Mouse (Mus musculus) olfactory bulb, adult 2 months (tissue): ENCODE data around the gene Ggt6. TPM values are rescaled to one million over a fixed set of nuclear protein-coding genes. Genes with fewer than 3 reads are reported as not detected.

Source experiments
- H3K27ac ChIP-seq: fragments of 200-500 bp; 2 replicates; pipeline ENCODE4 v1.5.1; 2012; ENCODE audit warnings: low read depth, low read length; ENCODE audit not compliant: insufficient read depth
- H3K4me1 ChIP-seq: fragments of 200-500 bp; 2 replicates; pipeline ENCODE4 v1.6.1; 2012; ENCODE audit warnings: low read length; ENCODE audit not compliant: control insufficient read depth, insufficient read depth
- H3K4me3 ChIP-seq: fragments of 200-500 bp; 2 replicates; pipeline ENCODE4 v1.5.1; 2012; ENCODE audit warnings: mild to moderate bottlenecking, low read depth, low read length, moderate library complexity; ENCODE audit not compliant: insufficient read depth
- CTCF ChIP-seq: fragments of 200-500 bp; IDR thresholded peaks from 2 replicates; pipeline ENCODE4 v1.5.1; 2012; ENCODE audit warnings: low read depth, mild to moderate bottlenecking, low read length, moderate library complexity; ENCODE audit not compliant: insufficient read depth
- POLR2A ChIP-seq: fragments of 200-500 bp; IDR thresholded peaks from 2 replicates; pipeline ENCODE4 v1.6.1; 2012; ENCODE audit warnings: mild to moderate bottlenecking, low read depth, low read length, moderate library complexity; ENCODE audit not compliant: insufficient read depth
- WGBS: fragments of 180-500 bp; shearing (Covaris S2); methylation state at CpG from one replicate; pipeline ENCODE4 v1.1.7; 2018; 5-methylcytosine and 5-hydroxymethylcytosine counted together
- polyA plus RNA-seq: library from polyadenylated mRNA; stranded (reverse); fragments of >200 nt; gene quantifications from 2 replicates; pipeline ENCODE4 v1.2.4, GENCODE M21; 2012; ENCODE audit warnings: low replicate concordance; ENCODE audit not compliant: missing spikeins, insufficient read depth, insufficient read length

The Ggt6 gene
- polyA plus RNA-seq, 1 experiment = not detected

DNA sequence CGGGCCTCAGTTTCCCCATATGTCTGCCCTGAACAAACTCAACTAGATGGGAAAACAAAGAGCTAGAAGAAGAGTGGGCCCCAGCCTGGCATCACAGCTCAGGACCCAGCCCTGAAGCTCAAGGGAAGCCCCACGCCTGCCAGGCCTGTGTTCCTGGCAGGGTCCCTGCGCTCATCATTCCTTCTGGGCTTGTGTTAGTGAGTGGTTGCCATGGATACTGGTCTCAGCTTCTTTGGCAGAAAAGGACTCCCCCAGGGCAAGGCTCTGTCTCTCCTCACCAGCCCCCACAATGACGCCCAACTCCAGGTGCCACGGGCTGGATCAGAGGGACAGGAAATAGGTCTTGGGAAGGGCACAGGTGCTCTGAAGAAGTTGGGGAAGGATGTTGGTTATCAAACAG lies 49.8 kb downstream of the Ggt6 start:
- no peak for TF ChIP-seq CTCF
- TF ChIP-seq POLR2A = no peak
- H3K27ac ChIP-seq = no peak overlapping the region
- H3K4me3 ChIP-seq = no peak overlapping the region
- 55% methylated on average over 5 of the region's 5 CpGs for WGBS
- H3K4me1 ChIP-seq = peaks cover 42% of the 10 kb centered on the region

DNA sequence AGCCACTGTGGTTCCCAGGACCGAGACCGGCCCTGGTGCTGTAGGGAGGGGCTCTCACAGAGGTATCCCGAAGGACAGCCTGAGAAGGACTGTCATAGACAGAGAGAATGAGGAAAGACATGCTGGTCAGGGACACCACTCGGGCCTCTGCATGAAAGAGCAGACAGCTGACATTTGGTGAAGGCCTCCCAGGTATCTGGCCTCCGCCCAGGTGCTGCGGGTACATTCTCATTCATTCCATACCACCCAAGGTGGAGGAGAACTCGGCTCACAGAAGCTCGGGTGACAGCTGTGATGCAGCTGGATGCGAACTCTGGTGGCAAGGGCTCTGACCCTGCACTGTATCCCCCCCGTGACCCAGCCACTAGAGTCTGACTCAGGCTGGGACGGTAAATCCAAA lies 50.6 kb downstream of the Ggt6 start:
- Histone ChIP-seq H3K4me1 (peaks cover 42% of the 10 kb centered on the region), H3K4me3 (no peak overlapping the region), H3K27ac (no peak overlapping the region)
- no peak for TF ChIP-seq CTCF
- 82% methylated on average over 11 of the region's 11 CpGs for WGBS

DNA sequence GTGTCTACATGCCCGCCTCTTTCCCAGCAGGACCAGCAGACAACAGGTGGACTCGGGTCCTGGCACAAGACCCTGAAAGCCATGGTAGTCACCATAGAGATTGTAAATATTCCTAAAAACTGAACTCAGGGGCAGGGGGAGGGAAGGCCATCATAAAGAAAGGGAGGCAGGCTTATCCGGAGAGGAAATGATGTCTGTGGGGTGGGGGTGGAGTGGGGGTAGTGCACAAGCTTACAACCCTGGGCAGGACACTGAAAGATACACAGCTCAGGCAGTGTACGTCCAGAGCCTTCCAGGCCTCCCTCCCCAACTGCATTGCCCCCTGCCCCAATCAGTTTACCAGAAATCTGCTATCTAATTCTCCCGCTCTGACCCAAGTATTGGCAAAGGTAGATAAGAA lies 51.8 kb downstream of the Ggt6 start:
- TF ChIP-seq CTCF (no peak), POLR2A (no peak)
- Histone ChIP-seq H3K4me3 (no peak overlapping the region), H3K27ac (no peak overlapping the region), H3K4me1 (peaks cover 33% of the 10 kb centered on the region)
- WGBS = 68% methylated on average over 5 of the region's 5 CpGs

DNA sequence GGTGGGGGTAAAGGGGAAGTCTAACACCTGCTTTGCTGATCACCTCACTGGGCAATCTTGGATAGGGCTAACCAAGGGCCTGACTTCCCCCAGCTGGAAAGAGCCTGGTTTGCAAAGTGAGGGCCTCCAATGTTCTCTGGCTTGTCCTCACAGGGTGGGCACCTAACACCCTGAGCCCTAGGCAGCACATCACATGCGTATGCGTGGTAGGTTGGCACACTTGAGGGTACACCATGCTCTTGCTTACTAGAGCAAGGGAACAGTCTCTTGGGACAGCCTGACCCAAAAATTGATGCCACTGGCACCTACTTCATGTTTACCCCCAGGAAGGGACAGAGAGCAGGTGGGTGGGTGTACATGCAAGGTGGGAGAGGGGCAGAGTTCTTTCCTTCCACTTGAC lies 52.4 kb downstream of the Ggt6 start:
- H3K4me3 ChIP-seq = no peak overlapping the region
- WGBS = 76% methylated on average over 2 of the region's 2 CpGs
- H3K4me1 ChIP-seq = peaks cover 27% of the 10 kb centered on the region
- no peak for TF ChIP-seq POLR2A
- no peak for TF ChIP-seq CTCF
- H3K27ac ChIP-seq = no peak overlapping the region

Other genes with a start within 250 kb of the Ggt6 start
- gene Gm43951, start 228.7 kb upstream of the Ggt6 start, polyA plus RNA-seq = not detected in 2 replicates
- gene 4933427D14Rik, start 228.1 kb upstream of the Ggt6 start, polyA plus RNA-seq = not detected in 2 replicates
- not detected in 2 replicates for gene Txndc17, start 228.0 kb upstream of the Ggt6 start, polyA plus RNA-seq
- gene Med31, start 219.9 kb upstream of the Ggt6 start, polyA plus RNA-seq = not detected in 2 replicates
- gene Slc13a5, start 168.3 kb upstream of the Ggt6 start, polyA plus RNA-seq = not detected in 2 replicates
- gene Xaf1, start 133.9 kb upstream of the Ggt6 start, polyA plus RNA-seq = not detected in 2 replicates
- gene Fbxo39, start 121.1 kb upstream of the Ggt6 start, polyA plus RNA-seq = not detected in 2 replicates
- gene Tekt1, start 73.1 kb upstream of the Ggt6 start, polyA plus RNA-seq = not detected in 2 replicates
- gene Smtnl2, start 23.8 kb upstream of the Ggt6 start, polyA plus RNA-seq = not detected in 2 replicates
- not detected in 2 replicates for gene Mybbp1a, start 5.8 kb downstream of the Ggt6 start, polyA plus RNA-seq
- gene Spns2, start 54.4 kb downstream of the Ggt6 start, polyA plus RNA-seq = not detected in 2 replicates
- not detected in 2 replicates for gene Spns3, start 115.0 kb downstream of the Ggt6 start, polyA plus RNA-seq
- gene Ube2g1, start 171.8 kb downstream of the Ggt6 start, polyA plus RNA-seq = not detected in 2 replicates